Mouse (Mus musculus): ENCODE data around the gene Stk38l.
"Not testable (repeated sequence)": the region's sequence is repeated elsewhere in the genome, so short reads cannot be mapped to it uniquely, and the experiment has no call there.

The Stk38l gene

GRCm38 (mm10) chr6:146732676-146733075, 7.9 kb downstream of the Stk38l start:
- DNase-seq (ENCODE audit: extremely low read depth, insufficient read length, low spot score), result no peak

- no peak for DNase-seq (ENCODE audit: extremely low read depth, insufficient read length, low spot score)
These were observed 8.8 kb downstream of the Stk38l start for GRCm38 (mm10) chr6:146733554-146733953.

- DNase-seq (ENCODE audit: extremely low read depth, insufficient read length, low spot score), result peak; percentile 43
These were observed 14.1 kb downstream of the Stk38l start for GRCm38 (mm10) chr6:146738889-146739288.

GRCm38 (mm10) chr6:146740724-146741123, 15.9 kb downstream of the Stk38l start:
- no peak for DNase-seq (ENCODE audit: extremely low read depth, insufficient read length, low spot score)

- DNase-seq (ENCODE audit: extremely low read depth, insufficient read length, low spot score), result peak; percentile 43
These were observed 17.3 kb downstream of the Stk38l start for GRCm38 (mm10) chr6:146741986-146742635.

GRCm38 (mm10) chr6:146744266-146744665, 19.5 kb downstream of the Stk38l start:
- not testable (repeated sequence) for DNase-seq (ENCODE audit: extremely low read depth, insufficient read length, low spot score)

- no peak for DNase-seq (ENCODE audit: extremely low read depth, insufficient read length, low spot score)
These were observed 20.4 kb downstream of the Stk38l start for GRCm38 (mm10) chr6:146745180-146745579.

- DNase-seq (ENCODE audit: extremely low read depth, insufficient read length, low spot score), result no peak
These were observed 21.8 kb downstream of the Stk38l start for GRCm38 (mm10) chr6:146746577-146746976.

GRCm38 (mm10) chr6:146747057-146747456, 22.3 kb downstream of the Stk38l start:
- DNase-seq (ENCODE audit: extremely low read depth, insufficient read length, low spot score), result no peak

GRCm38 (mm10) chr6:146748271-146748670, 23.5 kb downstream of the Stk38l start:
- no peak for DNase-seq (ENCODE audit: extremely low read depth, insufficient read length, low spot score)

GRCm38 (mm10) chr6:146751671-146752070, 26.9 kb downstream of the Stk38l start:
- peak; percentile 68 for DNase-seq (ENCODE audit: extremely low read depth, insufficient read length, low spot score)

GRCm38 (mm10) chr6:146752178-146752577, 27.4 kb downstream of the Stk38l start:
- no peak for DNase-seq (ENCODE audit: extremely low read depth, insufficient read length, low spot score)

- no peak for DNase-seq (ENCODE audit: extremely low read depth, insufficient read length, low spot score)
These were observed 27.8 kb downstream of the Stk38l start for GRCm38 (mm10) chr6:146752612-146753011.

- DNase-seq (ENCODE audit: extremely low read depth, insufficient read length, low spot score), result no peak
These were observed 28.9 kb downstream of the Stk38l start for GRCm38 (mm10) chr6:146753560-146754160.

- DNase-seq (ENCODE audit: extremely low read depth, insufficient read length, low spot score), result no peak
These were observed 30.3 kb downstream of the Stk38l start for GRCm38 (mm10) chr6:146755136-146755535.

- DNase-seq (ENCODE audit: extremely low read depth, insufficient read length, low spot score), result no peak
These were observed 30.9 kb downstream of the Stk38l start for GRCm38 (mm10) chr6:146755679-146756078.

GRCm38 (mm10) chr6:146759027-146759426, 34.2 kb downstream of the Stk38l start:
- no peak for DNase-seq (ENCODE audit: extremely low read depth, insufficient read length, low spot score)

- DNase-seq (ENCODE audit: extremely low read depth, insufficient read length, low spot score), result no peak
These were observed 35.2 kb downstream of the Stk38l start for GRCm38 (mm10) chr6:146760022-146760421.

GRCm38 (mm10) chr6:146760736-146761135, 35.9 kb downstream of the Stk38l start:
- DNase-seq (ENCODE audit: extremely low read depth, insufficient read length, low spot score), result no peak

GRCm38 (mm10) chr6:146762264-146762898, 37.6 kb downstream of the Stk38l start:
- DNase-seq (ENCODE audit: extremely low read depth, insufficient read length, low spot score), result no peak

- no peak for DNase-seq (ENCODE audit: extremely low read depth, insufficient read length, low spot score)
These were observed 39.8 kb downstream of the Stk38l start for GRCm38 (mm10) chr6:146764593-146764992.

- DNase-seq (ENCODE audit: extremely low read depth, insufficient read length, low spot score), result no peak
These were observed 40.5 kb downstream of the Stk38l start for GRCm38 (mm10) chr6:146765270-146765669.
